Mouse (Mus musculus) CH12.LX (cell line): Measurements from ENCODE around the gene Cldn34b2.

Source experiments
- EP300 ChIP-seq: IDR thresholded peaks from 2 replicates; pipeline ENCODE4 v1.6.1; 2011; ENCODE audit warnings: low read length, improper control_type of control experiment
- MAZ ChIP-seq: IDR thresholded peaks from 2 replicates; pipeline ENCODE4 v1.6.1; 2012; ENCODE audit warnings: low read depth, mild to moderate bottlenecking, inconsistent platforms, low read length, improper control_type of control experiment, moderate library complexity
- POLR2A ChIP-seq: IDR thresholded peaks from 2 replicates; pipeline ENCODE4 v1.6.1; 2011; ENCODE audit warnings: low read depth, mild to moderate bottlenecking, improper control_type of control experiment, low read length
- TCF12 ChIP-seq: IDR thresholded peaks from 2 replicates; pipeline ENCODE4 v1.6.1; 2014; ENCODE audit warnings: low read depth, mild to moderate bottlenecking, inconsistent platforms, low read length, improper control_type of control experiment

DNA sequence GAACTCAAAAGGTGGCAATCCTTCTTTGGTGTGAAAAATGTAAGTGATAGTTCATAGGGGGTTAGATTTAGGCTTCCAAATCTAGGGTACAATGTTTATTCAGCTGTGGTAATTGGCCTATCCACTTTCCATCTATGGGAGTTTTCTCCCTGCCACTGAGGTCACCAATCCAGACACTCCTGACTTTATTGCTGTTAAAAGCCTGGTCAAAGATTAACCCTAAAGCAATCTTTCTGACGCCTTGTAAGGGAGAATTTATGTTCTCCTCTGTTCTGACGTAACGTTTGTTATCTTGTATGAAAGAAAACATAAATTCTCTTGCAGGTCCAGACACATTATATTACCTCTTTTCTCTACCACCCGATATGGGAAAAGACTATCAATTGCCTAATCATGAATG is 47.4 kb upstream of the Cldn34b2 start:
- TF ChIP-seq POLR2A (no peak), MAZ (no peak), EP300 (no peak), TCF12 (no peak)
